Mouse (Mus musculus) cerebellum, adult 2 months (tissue): ENCODE results near the gene Triobp. TPM values are rescaled to one million over a fixed set of nuclear protein-coding genes. Genes with fewer than 3 reads are reported as not detected.

Experiments used
- DNase-seq, 2 experiments: peaks; one replicate each; pipeline ENCODE4 v3.0.0; 2021
- H3K27ac ChIP-seq: fragments of 200-500 bp; 2 replicates; pipeline ENCODE4 v1.5.1; 2012; ENCODE audit warnings: low read length, control low read depth, inconsistent platforms; ENCODE audit not compliant: insufficient read depth
- H3K27me3 ChIP-seq: fragments of 200-500 bp; 2 replicates; pipeline ENCODE4 v1.6.1; 2012; ENCODE audit warnings: inconsistent platforms, mild to moderate bottlenecking, low read length, moderate library complexity; ENCODE audit not compliant: control insufficient read depth, insufficient read depth
- H3K4me1 ChIP-seq: fragments of 200-500 bp; 2 replicates; pipeline ENCODE4 v1.6.1; 2011; ENCODE audit warnings: low read length; ENCODE audit not compliant: control insufficient read depth, insufficient read depth
- H3K4me3 ChIP-seq: fragments of 200-500 bp; replicated peaks from 2 replicates; pipeline ENCODE3; 2011; ENCODE audit warnings: mild to moderate bottlenecking, low read depth, low read length, control low read depth; ENCODE audit not compliant: insufficient read depth
- CTCF ChIP-seq: fragments of 200-500 bp; IDR thresholded peaks from 2 replicates; pipeline ENCODE4 v1.5.1; 2011; ENCODE audit warnings: low read depth, mild to moderate bottlenecking, control low read depth, low read length, moderate library complexity, borderline replicate concordance; ENCODE audit not compliant: insufficient read depth
- POLR2A ChIP-seq: fragments of 200-500 bp; IDR thresholded peaks from 2 replicates; pipeline ENCODE4 v1.6.1; 2011; ENCODE audit warnings: low read length, control low read depth, borderline replicate concordance; ENCODE audit not compliant: insufficient read depth
- WGBS: fragments of 180-500 bp; shearing (Covaris S2); methylation state at CpG from one replicate; pipeline ENCODE4 v1.1.7; 2018; 5-methylcytosine and 5-hydroxymethylcytosine counted together
- polyA plus RNA-seq: library from polyadenylated mRNA; depleted of rRNA; stranded (reverse); fragments of >200 nt; gene quantifications from 2 replicates; pipeline ENCODE4 v1.2.3, GENCODE M21; 2012

The Triobp gene
- polyA plus RNA-seq, 1 experiment = 35.3 TPM

- DNase-seq = no peak
- Histone ChIP-seq H3K4me1 (peaks cover 34% of the 10 kb centered on the region), H3K27me3 (no peaks in the 10 kb centered on the region), H3K27ac (no peak overlapping the region), H3K4me3 (no peak overlapping the region)
- TF ChIP-seq POLR2A = no peak
- TF ChIP-seq CTCF = no peak
- 82% methylated on average over 8 of the region's 8 CpGs for WGBS
Measured at GRCm38 (mm10) chr15:78998348-78998747, 50.8 kb downstream of the Triobp start.

DNA sequence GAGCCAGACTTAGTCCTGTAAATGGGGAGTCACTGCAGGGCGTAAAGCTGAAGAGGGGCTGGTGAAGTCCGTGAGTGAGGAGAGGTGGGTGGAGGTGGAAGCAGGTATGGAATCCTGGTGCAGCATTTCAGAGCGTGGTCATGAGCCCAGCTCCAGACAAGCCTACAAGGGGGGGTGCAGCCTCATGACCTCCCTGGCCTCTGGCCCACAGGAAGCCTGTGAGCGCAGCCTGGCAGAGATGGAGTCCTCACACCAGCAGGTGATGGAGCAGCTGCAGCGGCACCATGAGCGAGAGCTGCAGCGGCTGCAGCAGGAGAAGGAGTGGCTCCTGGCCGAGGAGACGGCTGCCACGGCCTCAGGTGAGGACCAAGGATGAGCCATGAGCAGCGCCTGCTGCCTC lies 52.1 kb downstream of the Triobp start:
- peak; percentile 54 to 55 for DNase-seq
- H3K4me1 ChIP-seq = peaks cover 34% of the 10 kb centered on the region
- 22% methylated on average over 11 of the region's 11 CpGs for WGBS

GRCm38 (mm10) chr15:79000357-79000791 lies 52.9 kb downstream of the Triobp start:
- Histone ChIP-seq H3K4me1 (peaks cover 34% of the 10 kb centered on the region), H3K4me3 (peak overlapping the region; percentile 7), H3K27me3 (no peaks in the 10 kb centered on the region), H3K27ac (peak overlapping the region; percentile 78)
- peak; percentile 70 to 79 for DNase-seq
- TF ChIP-seq POLR2A = no peak
- TF ChIP-seq CTCF = peak; percentile 15; the same call in 1 of the 2 replicates
- 13% methylated on average over 7 of the region's 7 CpGs for WGBS

More for the DNA sequence above, 52.1 kb downstream of the Triobp start:
- Histone ChIP-seq H3K27me3 (no peaks in the 10 kb centered on the region), H3K27ac (peak overlapping the region; percentile 78), H3K4me3 (no peak overlapping the region)
- TF ChIP-seq CTCF (no peak), POLR2A (no peak)

DNA sequence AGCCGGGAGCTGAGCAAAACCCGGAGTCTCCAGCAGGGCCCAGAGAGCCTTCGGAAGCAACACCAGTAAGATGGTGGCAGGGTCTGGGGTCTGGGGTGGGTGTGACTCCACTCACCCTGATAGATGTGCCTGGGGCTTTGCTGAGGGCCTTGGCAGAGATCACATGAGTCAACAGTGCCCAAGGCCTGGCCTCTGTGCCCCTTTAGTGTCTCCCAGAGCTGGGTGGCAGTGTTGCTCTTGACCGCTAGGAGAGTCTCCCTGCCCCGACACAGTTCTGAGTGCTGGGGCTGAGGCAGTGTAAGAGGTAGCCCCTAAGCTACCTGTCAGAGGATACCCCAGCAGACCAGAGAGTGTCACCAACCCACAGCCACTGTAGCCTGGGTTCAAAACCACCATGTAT lies 54.0 kb downstream of the Triobp start:
- 90% methylated on average over 5 of the region's 5 CpGs for WGBS
- no peak overlapping the region for H3K4me3 ChIP-seq
- DNase-seq = no peak
- H3K27me3 ChIP-seq = no peaks in the 10 kb centered on the region
- peaks cover 34% of the 10 kb centered on the region for H3K4me1 ChIP-seq
- H3K27ac ChIP-seq = peak overlapping the region; percentile 23; the same call in 1 of the 2 replicates
- TF ChIP-seq CTCF (no peak), POLR2A (no peak)

DNA sequence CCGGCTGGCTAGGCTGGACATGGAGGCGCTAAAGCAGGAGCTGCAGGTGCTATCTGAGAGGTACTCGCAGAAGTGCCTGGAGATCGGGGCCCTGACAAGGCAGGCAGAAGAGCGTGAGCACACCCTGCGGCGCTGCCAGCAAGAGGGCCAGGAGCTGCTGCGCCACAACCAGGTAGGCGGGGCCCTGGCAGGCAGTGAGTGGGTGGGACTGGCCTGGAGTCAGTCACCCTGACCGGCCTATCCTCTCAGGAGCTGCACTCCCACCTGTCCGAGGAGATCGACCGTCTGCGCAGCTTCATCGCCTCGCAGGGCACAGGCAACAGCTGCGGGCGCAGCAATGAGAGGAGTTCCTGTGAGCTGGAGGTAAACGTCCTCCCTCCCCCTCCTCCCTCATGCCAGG lies 54.5 kb downstream of the Triobp start:
- peak; percentile 58 to 71 for DNase-seq
- 48% methylated on average over 19 of the region's 19 CpGs for WGBS
- Histone ChIP-seq H3K27me3 (no peaks in the 10 kb centered on the region), H3K4me3 (no peak overlapping the region), H3K4me1 (peaks cover 34% of the 10 kb centered on the region), H3K27ac (0 out of 2 replicates have a peak overlapping the region, but pooled peaks have one; percentile 23)
- TF ChIP-seq POLR2A (no peak), CTCF (no peak)

DNA sequence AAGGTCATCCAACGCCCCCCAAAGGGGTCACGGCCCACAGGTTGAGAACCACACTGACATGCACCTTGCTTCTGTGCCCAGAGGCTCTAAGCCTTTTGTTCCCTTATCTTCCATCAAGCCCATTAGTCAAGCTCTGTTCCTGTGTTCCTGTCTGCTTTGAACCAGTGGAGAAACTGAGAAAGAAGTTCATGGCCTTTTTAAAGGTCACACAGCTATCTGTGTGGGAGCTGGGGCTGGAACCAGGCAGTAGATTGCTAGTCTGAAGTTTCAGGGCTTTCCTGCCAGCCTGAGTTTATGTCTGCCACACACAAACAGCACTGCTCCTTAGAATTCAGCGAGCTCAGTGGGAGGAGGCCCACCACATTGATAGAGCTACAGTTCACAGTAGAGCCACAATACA lies 55.6 kb downstream of the Triobp start:
- DNase-seq = no peak
- TF ChIP-seq POLR2A (no peak), CTCF (no peak)
- H3K27me3 ChIP-seq = no peaks in the 10 kb centered on the region
- no peak overlapping the region for H3K27ac ChIP-seq
- H3K4me3 ChIP-seq = no peak overlapping the region
- WGBS = 94% methylated on average over 3 of the region's 3 CpGs
- H3K4me1 ChIP-seq = peaks cover 34% of the 10 kb centered on the region

- peaks cover 17% of the 10 kb centered on the region for H3K4me1 ChIP-seq
- no peak overlapping the region for H3K27ac ChIP-seq
- TF ChIP-seq CTCF (no peak), POLR2A (no peak)
- no peak overlapping the region for H3K4me3 ChIP-seq
- H3K27me3 ChIP-seq = no peaks in the 10 kb centered on the region
- 85% methylated on average over 9 of the region's 9 CpGs for WGBS
- no peak for DNase-seq
Measured at GRCm38 (mm10) chr15:79005581-79005980, 58.1 kb downstream of the Triobp start.

DNA sequence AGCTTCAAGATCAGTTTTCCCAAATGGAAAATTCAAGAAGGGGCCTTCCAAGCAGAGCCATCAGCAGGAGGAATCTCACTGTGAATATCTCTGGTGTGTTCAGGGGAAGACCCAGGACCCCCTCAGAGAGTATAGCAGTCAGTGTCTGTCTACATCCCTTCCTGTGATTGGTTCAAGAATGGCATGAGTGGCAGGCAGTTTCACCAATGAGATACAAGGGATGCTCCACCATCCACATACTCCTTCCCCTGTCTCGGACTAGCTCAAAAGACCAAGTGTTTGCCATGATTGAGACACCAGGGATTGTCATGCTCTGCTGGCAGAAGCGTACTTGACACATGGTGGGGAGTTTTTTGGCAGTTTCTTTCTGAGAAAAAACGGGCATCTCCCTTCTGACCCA lies 59.1 kb downstream of the Triobp start:
- H3K4me1 ChIP-seq = peaks cover 8% of the 10 kb centered on the region
- DNase-seq = no peak
- H3K27ac ChIP-seq = no peak overlapping the region
- H3K27me3 ChIP-seq = no peaks in the 10 kb centered on the region
- WGBS = 17% methylated on average over 3 of the region's 3 CpGs
- H3K4me3 ChIP-seq = no peak overlapping the region
- TF ChIP-seq CTCF = no peak
- TF ChIP-seq POLR2A = no peak
